Mouse (Mus musculus): ENCODE measurements around the gene Pigb. TPM values are rescaled to one million over a fixed set of nuclear protein-coding genes. Genes with fewer than 3 reads are reported as not detected.
A peak's percentile ranks its signal among the peaks of the same experiment; 100 is the strongest.

The Pigb gene
- polyA plus RNA-seq, 1 experiment, result 4.3 TPM

DNA sequence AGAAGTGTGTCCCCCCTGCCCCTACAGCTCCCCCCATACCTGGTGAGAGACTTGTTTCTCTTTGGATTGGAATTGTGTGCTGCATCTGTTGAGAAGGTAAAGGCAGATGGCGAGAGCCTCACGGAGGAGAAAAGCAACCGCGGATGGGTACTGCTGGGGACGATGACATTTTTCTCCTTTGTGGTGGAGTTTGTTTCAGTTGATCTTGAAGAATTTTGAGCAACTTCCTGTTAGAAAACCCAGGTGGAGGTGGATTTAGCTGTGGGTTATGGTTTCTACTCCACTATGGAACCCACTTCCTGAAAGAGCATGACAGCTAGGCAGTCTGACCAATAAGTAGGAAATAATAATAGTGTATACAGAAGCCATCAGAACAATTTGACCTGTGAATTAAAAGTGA is 33.0 kb upstream of the Pigb start:
- WGBS, result 3% methylated on average over 5 of the region's 5 CpGs
- H3K4me3 ChIP-seq (replicated peaks; ENCODE audit: control insufficient read depth, low read depth, low read length), result peak overlapping the region; percentile 15
- no peak for TF ChIP-seq CTCF (IDR thresholded peaks at IDR 0.05; ENCODE audit: control insufficient read depth, insufficient read depth, low read length)
- H3K27ac ChIP-seq (ENCODE audit: control insufficient read depth, insufficient read depth, low read depth, low read length, poor library complexity), result peak overlapping the region; percentile 92
- peaks cover 12% of the 10 kb centered on the region; the same call in 1 of the 2 replicates for H3K4me1 ChIP-seq (ENCODE audit: control insufficient read depth, insufficient read depth, low read length)

DNA sequence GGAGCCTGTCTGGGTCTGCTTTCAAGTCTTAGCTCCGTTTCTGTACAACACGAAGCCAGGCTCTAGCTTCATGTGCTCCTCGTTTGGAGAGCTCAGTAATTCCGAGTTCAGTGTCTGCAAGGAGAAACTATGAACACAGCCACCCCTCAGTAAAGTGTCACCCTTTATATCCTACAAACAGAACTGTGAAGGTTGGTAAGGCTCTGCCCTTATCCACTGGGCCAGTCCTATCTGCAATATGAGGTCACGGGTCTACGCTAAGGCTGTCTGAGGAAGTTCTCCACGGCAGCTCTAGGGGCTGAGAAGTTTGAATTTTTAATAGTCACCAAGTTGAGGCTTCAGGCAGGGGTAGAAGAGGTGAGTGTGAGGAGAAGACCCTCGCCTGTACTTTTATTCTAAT is 32.2 kb upstream of the Pigb start:
- H3K27ac ChIP-seq (ENCODE audit: control insufficient read depth, insufficient read depth, low read depth, low read length, poor library complexity), result peak overlapping the region; percentile 92

DNA sequence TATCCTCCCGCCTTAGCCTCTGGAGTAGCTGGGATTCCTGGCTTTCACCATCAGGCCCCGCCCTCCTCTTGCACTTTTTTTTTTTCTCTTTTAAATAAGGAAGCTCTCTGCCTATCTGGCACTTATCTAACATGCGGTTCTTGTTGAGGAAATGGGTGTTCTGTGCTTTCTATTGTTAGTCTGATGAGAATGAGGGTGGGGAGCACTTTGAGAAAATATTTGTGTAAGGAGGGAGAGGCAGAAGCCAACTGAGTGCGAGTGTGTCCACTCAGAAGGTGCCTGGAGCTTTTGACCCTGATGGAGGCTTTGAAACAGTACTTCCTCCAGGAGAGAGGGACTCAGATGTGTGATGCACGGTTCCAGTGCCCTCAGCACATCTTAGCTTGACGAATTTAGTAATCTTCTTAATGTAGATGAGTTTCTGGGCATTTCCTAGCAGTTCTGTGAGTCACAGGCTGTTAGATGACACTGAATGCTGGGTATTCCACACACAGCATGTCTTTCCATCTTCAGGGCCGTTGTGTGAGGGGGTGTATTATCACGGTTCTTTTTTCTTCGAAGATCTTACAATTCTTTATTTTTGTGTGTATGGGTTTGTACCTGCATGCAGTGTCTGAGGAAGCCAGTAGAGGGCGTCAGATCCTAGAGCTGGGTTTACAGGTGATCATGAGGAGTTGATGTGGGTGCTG is 30.9 kb upstream of the Pigb start:
- peaks cover 12% of the 10 kb centered on the region; the same call in 1 of the 2 replicates for H3K4me1 ChIP-seq (ENCODE audit: control insufficient read depth, insufficient read depth, low read length)
- H3K27ac ChIP-seq (ENCODE audit: control insufficient read depth, insufficient read depth, low read depth, low read length, poor library complexity), result peak overlapping the region; percentile 65; the same call in 1 of the 2 replicates
- WGBS, result 31% methylated on average over 10 of the region's 10 CpGs
- TF ChIP-seq CTCF (IDR thresholded peaks at IDR 0.05; ENCODE audit: control insufficient read depth, insufficient read depth, low read length) (no peak), POLR2A (IDR thresholded peaks at IDR 0.05; ENCODE audit: borderline replicate concordance, control insufficient read depth, low read depth, low read length) (no peak)
- no peak overlapping the region for H3K4me3 ChIP-seq (replicated peaks; ENCODE audit: control insufficient read depth, low read depth, low read length)

More for the DNA sequence above, 32.2 kb upstream of the Pigb start:
- H3K4me3 ChIP-seq (replicated peaks; ENCODE audit: control insufficient read depth, low read depth, low read length), result peak overlapping the region; percentile 15
- H3K4me1 ChIP-seq (ENCODE audit: control insufficient read depth, insufficient read depth, low read length), result peaks cover 12% of the 10 kb centered on the region; the same call in 1 of the 2 replicates
- TF ChIP-seq CTCF (IDR thresholded peaks at IDR 0.05; ENCODE audit: control insufficient read depth, insufficient read depth, low read length), result no peak
- no peak for TF ChIP-seq POLR2A (IDR thresholded peaks at IDR 0.05; ENCODE audit: borderline replicate concordance, control insufficient read depth, low read depth, low read length)
- 37% methylated on average over 8 of the region's 8 CpGs for WGBS

DNA sequence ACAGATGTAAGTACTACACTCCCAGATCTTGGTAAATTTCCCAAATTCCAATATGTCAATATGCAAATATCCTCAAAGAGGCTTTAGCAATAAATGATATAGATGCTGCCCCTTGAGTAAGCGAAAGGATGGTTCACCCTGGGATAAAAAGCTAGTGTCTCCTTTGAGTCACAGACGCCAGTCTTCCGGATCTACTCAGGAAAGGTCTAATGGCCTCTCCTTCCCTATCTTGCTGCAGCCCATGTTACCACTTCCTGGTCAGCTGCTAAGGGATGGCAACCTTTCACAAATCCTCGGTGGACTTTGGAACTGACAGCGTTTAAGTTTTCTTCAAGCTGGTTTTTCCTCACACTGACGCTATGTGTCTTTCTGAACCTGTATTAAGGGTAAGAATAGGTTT is 28.5 kb upstream of the Pigb start:
- TF ChIP-seq POLR2A (IDR thresholded peaks at IDR 0.05; ENCODE audit: borderline replicate concordance, control insufficient read depth, low read depth, low read length) (no peak), CTCF (IDR thresholded peaks at IDR 0.05; ENCODE audit: control insufficient read depth, insufficient read depth, low read length) (no peak)
- WGBS, result 21% methylated on average over 6 of the region's 6 CpGs
- H3K4me1 ChIP-seq (ENCODE audit: control insufficient read depth, insufficient read depth, low read length), result peaks cover 10% of the 10 kb centered on the region; the same call in 1 of the 2 replicates
- H3K4me3 ChIP-seq (replicated peaks; ENCODE audit: control insufficient read depth, low read depth, low read length), result no peak overlapping the region
- H3K27ac ChIP-seq (ENCODE audit: control insufficient read depth, insufficient read depth, low read depth, low read length, poor library complexity), result no peak overlapping the region; the same call in 1 of the 2 replicates

DNA sequence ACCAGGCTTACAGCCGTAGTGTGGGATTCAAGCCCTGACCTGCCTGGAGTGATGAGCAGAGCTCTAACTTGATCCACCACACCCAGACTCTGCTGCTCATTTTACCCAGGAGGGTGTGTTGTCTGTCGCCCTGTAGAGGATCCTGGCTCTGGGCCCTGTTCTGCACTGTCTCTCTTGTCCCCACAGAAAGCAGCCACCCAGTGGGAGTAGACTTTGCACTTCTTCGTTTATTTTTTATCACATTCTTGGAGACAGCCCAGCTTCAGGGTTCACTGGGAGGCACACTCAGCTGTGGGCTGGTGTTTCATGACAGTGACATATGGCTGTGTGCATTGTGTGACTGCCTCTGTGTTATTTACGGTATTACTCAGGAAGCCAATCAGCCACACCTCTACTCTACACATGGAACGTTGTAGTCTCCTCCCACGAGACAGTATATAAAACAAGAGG is 28.1 kb upstream of the Pigb start:
- H3K27ac ChIP-seq (ENCODE audit: control insufficient read depth, insufficient read depth, low read depth, low read length, poor library complexity), result no peak overlapping the region; the same call in 1 of the 2 replicates
- WGBS, result 27% methylated on average over 6 of the region's 6 CpGs
- H3K4me1 ChIP-seq (ENCODE audit: control insufficient read depth, insufficient read depth, low read length), result peaks cover 8% of the 10 kb centered on the region; the same call in 1 of the 2 replicates
- TF ChIP-seq POLR2A (IDR thresholded peaks at IDR 0.05; ENCODE audit: borderline replicate concordance, control insufficient read depth, low read depth, low read length) (no peak), CTCF (IDR thresholded peaks at IDR 0.05; ENCODE audit: control insufficient read depth, insufficient read depth, low read length) (no peak)
- H3K4me3 ChIP-seq (replicated peaks; ENCODE audit: control insufficient read depth, low read depth, low read length), result no peak overlapping the region

DNA sequence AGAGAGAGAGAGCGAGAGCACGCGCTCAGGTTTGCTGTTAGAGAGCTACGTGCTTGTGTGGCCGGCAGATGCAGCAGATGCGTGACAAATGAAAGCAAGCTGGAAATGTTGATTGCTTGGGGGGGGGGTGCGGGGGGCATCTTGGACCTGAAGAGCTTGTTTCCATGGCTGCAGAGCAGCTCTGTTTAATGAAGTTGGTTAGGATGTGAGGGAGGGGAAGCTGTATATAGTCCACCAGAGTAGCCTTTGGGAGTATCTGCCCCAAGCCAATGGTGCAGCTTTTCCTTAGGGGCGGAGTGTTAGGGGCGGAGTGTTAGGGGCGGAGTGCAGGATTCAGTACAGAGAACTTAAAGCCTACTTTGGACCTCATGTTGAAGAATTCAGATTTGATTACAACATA is 26.9 kb upstream of the Pigb start:
- peaks cover 5% of the 10 kb centered on the region; the same call in 1 of the 2 replicates for H3K4me1 ChIP-seq (ENCODE audit: control insufficient read depth, insufficient read depth, low read length)
- TF ChIP-seq CTCF (IDR thresholded peaks at IDR 0.05; ENCODE audit: control insufficient read depth, insufficient read depth, low read length), result no peak
- no peak for TF ChIP-seq POLR2A (IDR thresholded peaks at IDR 0.05; ENCODE audit: borderline replicate concordance, control insufficient read depth, low read depth, low read length)
- no peak overlapping the region for H3K4me3 ChIP-seq (replicated peaks; ENCODE audit: control insufficient read depth, low read depth, low read length)
- WGBS, result 72% methylated on average over 10 of the region's 10 CpGs
- H3K27ac ChIP-seq (ENCODE audit: control insufficient read depth, insufficient read depth, low read depth, low read length, poor library complexity), result no peak overlapping the region

DNA sequence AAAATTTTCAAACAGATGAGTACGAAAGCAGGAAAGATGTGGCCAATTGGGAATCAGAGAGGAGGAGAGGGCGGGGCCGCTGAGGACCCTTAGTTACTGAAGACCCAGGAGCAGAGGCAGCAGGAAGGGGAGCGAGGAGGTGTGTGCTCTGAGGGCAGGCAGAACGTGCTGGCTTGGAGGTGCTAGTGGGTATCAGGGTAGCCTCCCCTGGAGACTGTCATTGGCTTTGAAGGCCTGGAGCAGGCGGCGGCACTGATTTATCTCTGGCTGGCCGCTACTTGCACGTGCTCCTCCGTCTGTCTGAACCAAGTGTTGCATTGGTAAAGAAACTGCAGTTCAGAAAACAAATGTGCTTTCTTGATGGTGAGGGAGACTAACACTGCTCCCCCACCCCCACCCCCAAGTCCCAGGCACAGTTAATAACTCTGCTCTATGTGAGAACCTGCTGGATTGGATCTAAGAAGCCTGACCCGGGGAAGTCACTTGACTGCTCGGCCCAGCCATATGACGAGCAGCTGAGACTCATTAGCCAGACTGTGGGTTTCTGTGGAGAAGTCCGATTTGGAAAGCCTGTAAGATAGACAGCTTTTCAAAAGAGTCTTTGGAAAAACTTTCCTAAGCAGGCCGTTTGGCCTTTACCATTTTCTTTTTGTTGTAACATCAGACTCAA is 23.6 kb upstream of the Pigb start:
- Histone ChIP-seq H3K4me1 (ENCODE audit: control insufficient read depth, insufficient read depth, low read length) (peaks cover 3% of the 10 kb centered on the region; the same call in 1 of the 2 replicates), H3K4me3 (replicated peaks; ENCODE audit: control insufficient read depth, low read depth, low read length) (no peak overlapping the region), H3K27ac (ENCODE audit: control insufficient read depth, insufficient read depth, low read depth, low read length, poor library complexity) (no peak overlapping the region)
- WGBS, result 86% methylated on average over 15 of the region's 15 CpGs
- TF ChIP-seq CTCF (IDR thresholded peaks at IDR 0.05; ENCODE audit: control insufficient read depth, insufficient read depth, low read length), result no peak
- TF ChIP-seq POLR2A (IDR thresholded peaks at IDR 0.05; ENCODE audit: borderline replicate concordance, control insufficient read depth, low read depth, low read length), result no peak

DNA sequence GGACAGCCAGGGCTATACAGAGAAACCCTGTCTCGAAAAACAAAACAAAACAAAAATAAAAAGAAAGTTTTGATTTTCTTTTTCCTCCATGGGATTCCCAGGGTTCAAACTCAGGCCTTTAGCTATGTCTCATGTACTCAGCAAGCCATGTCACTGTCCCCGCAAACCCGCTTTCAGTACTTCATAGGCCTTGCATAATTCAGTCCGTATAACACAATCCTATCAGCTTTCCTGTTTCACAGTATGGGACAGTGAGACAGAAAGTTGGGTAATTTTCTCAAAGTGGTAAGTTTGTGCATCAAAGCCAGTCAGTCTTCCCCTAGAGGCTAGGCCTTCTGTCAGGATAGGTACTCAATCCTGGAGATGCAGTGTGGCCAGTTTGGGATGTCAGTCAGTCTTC is 19.0 kb upstream of the Pigb start:
- WGBS, result 47% methylated on average over 4 of the region's 4 CpGs

More for the DNA sequence above, 19.0 kb upstream of the Pigb start:
- H3K27ac ChIP-seq (ENCODE audit: control insufficient read depth, insufficient read depth, low read depth, low read length, poor library complexity), result no peak overlapping the region
- H3K4me3 ChIP-seq (replicated peaks; ENCODE audit: control insufficient read depth, low read depth, low read length), result no peak overlapping the region
- peaks cover 5% of the 10 kb centered on the region; the same call in 1 of the 2 replicates for H3K4me1 ChIP-seq (ENCODE audit: control insufficient read depth, insufficient read depth, low read length)
- TF ChIP-seq POLR2A (IDR thresholded peaks at IDR 0.05; ENCODE audit: borderline replicate concordance, control insufficient read depth, low read depth, low read length) (no peak), CTCF (IDR thresholded peaks at IDR 0.05; ENCODE audit: control insufficient read depth, insufficient read depth, low read length) (no peak)

Measured in bone marrow, adult 2 months (tissue).